Comparison of ENCODE assay signal across 16 mouse cellular contexts in genomic region chr2:68794616-68795015, GRCm38 (mm10).
DNase-seq lines count a peak whose midpoint lies in the region; ATAC-seq and TF ChIP-seq lines count a peak whose summit lies in the region.
"Had no signal": no experiment of that assay in that cellular context is flagged by ENCODE, and none has a peak within 500 bp of the region (broad histone marks: within the 10 kb centered on the region; RNA-seq: fewer than 3 reads in every experiment).

No protein-coding gene starts in this region.

- no peak overlapping the region for H3K4me3 ChIP-seq in forebrain, embryonic 11.5 days (ENCODE audit: low read depth, low read length)
- no peak overlapping the region for H3K4me3 ChIP-seq in forebrain, embryonic 10.5 days
- H3K4me3 ChIP-seq in forebrain, postnatal 0 days (ENCODE audit: low read depth, low read length), result no peak overlapping the region
- no peak overlapping the region for H3K4me3 ChIP-seq in midbrain, embryonic 14.5 days (replicated peaks; ENCODE audit: low read depth, low read length)
- H3K4me3 ChIP-seq: erythroblast, embryonic 14.5 days; limb, embryonic 15.5 days; lung, embryonic 15.5 days had no signal

- 62% methylated on average over 9 of the region's 9 CpGs for WGBS in forebrain, embryonic 11.5 days
- 70% methylated on average over 9 of the region's 9 CpGs for WGBS in forebrain, embryonic 10.5 days
- 9% methylated on average over 9 of the region's 9 CpGs for WGBS in forebrain, postnatal 0 days
- WGBS in midbrain, embryonic 14.5 days, result 15% methylated on average over 9 of the region's 9 CpGs

- H3K9ac ChIP-seq in forebrain, embryonic 11.5 days (ENCODE audit: low read length), result no peak overlapping the region
- H3K9ac ChIP-seq in forebrain, postnatal 0 days, result no peak overlapping the region
- no peak overlapping the region for H3K9ac ChIP-seq in midbrain, embryonic 14.5 days (replicated peaks; ENCODE audit: low read length)
- H3K9ac ChIP-seq: limb, embryonic 15.5 days; lung, embryonic 15.5 days had no signal

- ATAC-seq in forebrain, embryonic 11.5 days (replicated peaks; ENCODE audit: low FRiP score), result peak; percentile 39; the same call in 1 of the 2 replicates
- peak; percentile 71; the same call in 1 of the 2 replicates for ATAC-seq in forebrain, postnatal 0 days
- ATAC-seq in midbrain, embryonic 14.5 days (ENCODE audit: low FRiP score, low TSS enrichment), result peak; percentile 73; the same call in 1 of the 2 replicates
- no peak for ATAC-seq in CD4-positive, CD25-positive, alpha-beta regulatory T cell, adult 4 months

- H3K36me3 ChIP-seq in forebrain, embryonic 11.5 days (ENCODE audit: control insufficient read depth, insufficient read depth, low read length), result no peaks in the 10 kb centered on the region
- H3K36me3 ChIP-seq in forebrain, embryonic 10.5 days (replicated peaks), result no peaks in the 10 kb centered on the region
- no peaks in the 10 kb centered on the region for H3K36me3 ChIP-seq in forebrain, postnatal 0 days (ENCODE audit: insufficient read depth)
- no peaks in the 10 kb centered on the region for H3K36me3 ChIP-seq in midbrain, embryonic 14.5 days (ENCODE audit: control insufficient read depth, insufficient read depth, low read length)
- H3K36me3 ChIP-seq: limb, embryonic 15.5 days; lung, embryonic 15.5 days had no signal

- H3K27me3 ChIP-seq in forebrain, embryonic 11.5 days (ENCODE audit: control insufficient read depth, insufficient read depth, low read length), result no peaks in the 10 kb centered on the region
- H3K27me3 ChIP-seq in forebrain, embryonic 10.5 days (ENCODE audit: poor library complexity, severe bottlenecking), result no peaks in the 10 kb centered on the region
- no peaks in the 10 kb centered on the region for H3K27me3 ChIP-seq in forebrain, postnatal 0 days (ENCODE audit: insufficient read depth, low read length)
- H3K27me3 ChIP-seq in midbrain, embryonic 14.5 days (ENCODE audit: control insufficient read depth, insufficient read depth, low read length), result no peaks in the 10 kb centered on the region
- H3K27me3 ChIP-seq: limb, embryonic 15.5 days; lung, embryonic 15.5 days had no signal

- H3K4me2 ChIP-seq in forebrain, embryonic 11.5 days (ENCODE audit: low read depth, low read length, severe bottlenecking), result no peak overlapping the region
- H3K4me2 ChIP-seq in forebrain, postnatal 0 days (ENCODE audit: low read depth), result peak overlapping the region; percentile 31
- H3K4me2 ChIP-seq in midbrain, embryonic 14.5 days (ENCODE audit: low read length), result peak overlapping the region; percentile 5; the same call in 1 of the 2 replicates
- H3K4me2 ChIP-seq: heart, embryonic 11.5 days; limb, embryonic 15.5 days; lung, embryonic 15.5 days had no signal

- H3K27ac ChIP-seq in forebrain, embryonic 11.5 days (ENCODE audit: low read depth, low read length), result no peak overlapping the region
- no peak overlapping the region for H3K27ac ChIP-seq in forebrain, embryonic 10.5 days
- no peak overlapping the region for H3K27ac ChIP-seq in forebrain, postnatal 0 days (ENCODE audit: low read depth, low read length)
- 0 out of 2 replicates have a peak overlapping the region, but pooled peaks have one; percentile 37 for H3K27ac ChIP-seq in midbrain, embryonic 14.5 days (replicated peaks; ENCODE audit: low read depth, low read length)
- H3K27ac ChIP-seq: limb, embryonic 15.5 days; lung, embryonic 15.5 days had no signal

- no peaks in the 10 kb centered on the region for H3K9me3 ChIP-seq in forebrain, embryonic 11.5 days (ENCODE audit: control insufficient read depth, low read length)
- H3K9me3 ChIP-seq in forebrain, embryonic 10.5 days, result no peaks in the 10 kb centered on the region
- H3K9me3 ChIP-seq in forebrain, postnatal 0 days (ENCODE audit: low read length), result no peaks in the 10 kb centered on the region
- no peaks in the 10 kb centered on the region for H3K9me3 ChIP-seq in midbrain, embryonic 14.5 days (ENCODE audit: control insufficient read depth, low read length)
- H3K9me3 ChIP-seq: limb, embryonic 15.5 days; lung, embryonic 15.5 days had no signal

- no peaks in the 10 kb centered on the region for H3K4me1 ChIP-seq in forebrain, embryonic 11.5 days (replicated peaks; ENCODE audit: control insufficient read depth, insufficient read depth, low read length)
- H3K4me1 ChIP-seq in forebrain, embryonic 10.5 days, result peaks cover 5% of the 10 kb centered on the region; the same call in 1 of the 2 replicates
- H3K4me1 ChIP-seq in forebrain, postnatal 0 days (ENCODE audit: insufficient read depth), result peaks cover 7% of the 10 kb centered on the region; the same call in 1 of the 2 replicates
- peaks cover 15% of the 10 kb centered on the region for H3K4me1 ChIP-seq in midbrain, embryonic 14.5 days (ENCODE audit: control insufficient read depth, insufficient read depth, low read length)

- no peak for TF ChIP-seq CTCF in forebrain, postnatal 0 days (IDR thresholded peaks at IDR 0.05; ENCODE audit: low read depth)

- no peak for DNase-seq in forebrain, embryonic 11.5 days (ENCODE audit: low spot score)
- DNase-seq in forebrain, embryonic 10.5 days (ENCODE audit: extremely low spot score, low spot score), result no peak
- DNase-seq in brain, adult 2 months (ENCODE audit: low read depth, low spot score), result peak; percentile 27
- peak; percentile 48 for DNase-seq in forebrain, postnatal 0 days
- DNase-seq in midbrain, embryonic 14.5 days, result peak; percentile 77
- no peak for DNase-seq in adrenal gland, postnatal 4 days (ENCODE audit: low spot score in 2 of 2)
- no peak for DNase-seq in lung, adult 18-20 months
- DNase-seq: adrenal gland, postnatal 25 days; B cell, adult 2 months; cerebellum, adult 11 months; right cerebral cortex, postnatal 25 days had no signal

Comparison
In these comparisons a context has a peak if more than half of its experiments do, and no peak if none do; other contexts are left out.
1. DNase-seq: peak in brain, adult 2 months (single experiment), forebrain, postnatal 0 days (single experiment) and midbrain, embryonic 14.5 days (single experiment); none in forebrain, embryonic 11.5 days (single experiment), forebrain, embryonic 10.5 days (single experiment), adrenal gland, postnatal 4 days (0 of 2) and lung, adult 18-20 months (0 of 2).